Comparison of ENCODE assay signal across 8 mouse cellular contexts in the genomic region with DNA sequence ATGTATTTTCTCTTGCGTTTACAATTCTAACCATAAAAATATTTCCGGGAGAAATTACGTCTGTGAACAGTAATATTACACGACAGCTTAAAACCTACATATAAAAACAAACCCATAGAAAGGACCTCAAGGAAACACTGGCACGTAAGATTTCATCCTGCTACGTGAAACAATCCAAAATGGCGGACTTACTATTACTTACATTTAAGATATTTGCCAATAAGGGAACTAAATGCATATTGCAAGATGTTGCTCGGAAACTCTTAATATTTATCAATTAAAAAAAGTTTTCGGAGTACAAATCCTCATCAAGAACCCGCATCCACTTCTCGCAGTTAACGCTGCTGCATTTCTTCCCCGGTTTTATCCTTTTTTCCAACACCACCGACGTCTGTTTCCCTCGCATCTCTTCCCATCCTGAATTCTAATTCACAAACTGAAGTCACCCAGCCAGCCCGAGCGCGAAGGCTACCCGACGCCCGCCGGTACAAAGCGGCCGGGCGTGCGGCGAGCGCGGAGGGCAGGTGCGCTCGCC. TPM values are rescaled to one million over a fixed set of nuclear protein-coding genes. Genes with fewer than 3 reads are reported as not detected.
DNase-seq lines count a peak whose midpoint lies in the region; ATAC-seq and TF ChIP-seq lines count a peak whose summit lies in the region.

No protein-coding gene starts in this region.

- no peaks in the 10 kb centered on the region for H3K9me3 ChIP-seq in hindbrain, embryonic 14.5 days (ENCODE audit: control insufficient read depth, low read length)
- no peaks in the 10 kb centered on the region for H3K9me3 ChIP-seq in midbrain, embryonic 14.5 days (ENCODE audit: control insufficient read depth, low read length)

- H3K27me3 ChIP-seq in kidney, adult 2 months (replicated peaks; ENCODE audit: control insufficient read depth, insufficient read depth, low read length): peaks cover 4% of the 10 kb centered on the region
- H3K27me3 ChIP-seq in hindbrain, embryonic 14.5 days (ENCODE audit: control insufficient read depth, insufficient read depth, low read length): no peaks in the 10 kb centered on the region
- H3K27me3 ChIP-seq in midbrain, embryonic 14.5 days (ENCODE audit: control insufficient read depth, insufficient read depth, low read length): no peaks in the 10 kb centered on the region; the same call in 1 of the 2 replicates

- no peak overlapping the region for H3K27ac ChIP-seq in kidney, adult 2 months (ENCODE audit: insufficient read depth, low read depth, low read length)
- H3K27ac ChIP-seq in brown adipose tissue, adult 24 weeks (replicated peaks; ENCODE audit: low read depth, low read length): no peak overlapping the region
- peak overlapping the region; percentile 92 for H3K27ac ChIP-seq in hindbrain, embryonic 14.5 days
- peak overlapping the region; percentile 96 for H3K27ac ChIP-seq in midbrain, embryonic 14.5 days (replicated peaks; ENCODE audit: low read depth, low read length)

- peak overlapping the region; percentile 57; the same call in 1 of the 2 replicates for H3K4me3 ChIP-seq in kidney, adult 2 months (ENCODE audit: insufficient read depth, low read depth, low read length)
- peak overlapping the region; percentile 54 for H3K4me3 ChIP-seq in brown adipose tissue, adult 24 weeks (ENCODE audit: insufficient read depth, low read depth, low read length)
- H3K4me3 ChIP-seq in hindbrain, embryonic 14.5 days (replicated peaks; ENCODE audit: low read length): peak overlapping the region; percentile 79
- peak overlapping the region; percentile 76 for H3K4me3 ChIP-seq in midbrain, embryonic 14.5 days (replicated peaks; ENCODE audit: low read depth, low read length)

- DNase-seq in kidney, adult 2 months: no peak
- DNase-seq in kidney, postnatal 10 days: no peak
- DNase-seq in hindbrain, embryonic 14.5 days (ENCODE audit: low spot score): peak; percentile 66
- DNase-seq in midbrain, embryonic 14.5 days: peak; percentile 73
- no peak for DNase-seq in natural killer cell, adult 2 months (ENCODE audit: low spot score in 2 of 2)
- no peak for DNase-seq in gastrocnemius, adult 18-20 months (ENCODE audit: low spot score)
- DNase-seq in T-cell, adult 2 months (ENCODE audit: low spot score): no peak

- TF ChIP-seq POLR2A in kidney, adult 2 months (IDR thresholded peaks at IDR 0.05; ENCODE audit: low read depth, low read length): no peak

- peak overlapping the region; percentile 67 for H3K9ac ChIP-seq in hindbrain, embryonic 14.5 days
- peak overlapping the region; percentile 76 for H3K9ac ChIP-seq in midbrain, embryonic 14.5 days (replicated peaks; ENCODE audit: low read length)

- H3K4me1 ChIP-seq in kidney, adult 2 months (ENCODE audit: control insufficient read depth, insufficient read depth, low read length): no peaks in the 10 kb centered on the region
- H3K4me1 ChIP-seq in brown adipose tissue, adult 24 weeks (ENCODE audit: control insufficient read depth, insufficient read depth, insufficient read length, low read length): 0 out of 2 replicates have a peak, but pooled peaks cover 3% of the 10 kb centered on the region
- H3K4me1 ChIP-seq in hindbrain, embryonic 14.5 days (replicated peaks; ENCODE audit: control insufficient read depth, insufficient read depth, low read length): peaks cover 4% of the 10 kb centered on the region; the same call in 1 of the 2 replicates
- H3K4me1 ChIP-seq in midbrain, embryonic 14.5 days (ENCODE audit: control insufficient read depth, insufficient read depth, low read length): no peaks in the 10 kb centered on the region

- WGBS in kidney, adult 2 months: 3% methylated on average over 32 of the region's 32 CpGs
- WGBS in hindbrain, embryonic 14.5 days: under 1% methylated on average over 32 of the region's 32 CpGs
- under 1% methylated on average over 32 of the region's 32 CpGs for WGBS in midbrain, embryonic 14.5 days

- peak overlapping the region; percentile 71 for H3K4me2 ChIP-seq in hindbrain, embryonic 14.5 days (replicated peaks)
- peak overlapping the region; percentile 79 for H3K4me2 ChIP-seq in midbrain, embryonic 14.5 days (ENCODE audit: low read length)

- no peak for TF ChIP-seq CTCF in kidney, adult 2 months (conservative IDR thresholded peaks at IDR 0.05; ENCODE audit: insufficient read depth, insufficient read length, low read depth, low read length)

- no peaks in the 10 kb centered on the region for H3K36me3 ChIP-seq in kidney, adult 2 months (ENCODE audit: control insufficient read depth, insufficient read depth, low read length)
- H3K36me3 ChIP-seq in hindbrain, embryonic 14.5 days (replicated peaks; ENCODE audit: control insufficient read depth, insufficient read depth): no peaks in the 10 kb centered on the region
- H3K36me3 ChIP-seq in midbrain, embryonic 14.5 days (ENCODE audit: control insufficient read depth, insufficient read depth, low read length): no peaks in the 10 kb centered on the region

- no peak for ATAC-seq in hindbrain, embryonic 14.5 days (ENCODE audit: low FRiP score)
- no peak for ATAC-seq in midbrain, embryonic 14.5 days (ENCODE audit: low FRiP score, low TSS enrichment)

RNA-seq across cellular contexts. Expression of a gene that starts 0.9 kb away (rescaled TPM):
- polyA plus RNA-seq in kidney, adult 2 months (2012; rRNA removed): 0.01 TPM in 1 of 2 replicates, not detected in the other
- not detected in 2 replicates for polyA plus RNA-seq in brown adipose tissue, adult 24 weeks (2012; ENCODE audit: insufficient read depth, insufficient read length, missing spikeins)
- 8.8 and 9.1 TPM in 2 replicates for polyA plus RNA-seq in hindbrain, embryonic 14.5 days (2014; fragmentation: Nextera tagmentation; extraction: Ambion mirVana)
- polyA plus RNA-seq in midbrain, embryonic 14.5 days (2014; fragmentation: Nextera tagmentation; extraction: Ambion mirVana): 8.4 and 11.0 TPM in 2 replicates
- total RNA-seq in gastrocnemius, adult 18-20 months (2021): not detected

Comparison
In these comparisons a context has a peak if more than half of its experiments do, and no peak if none do; other contexts are left out.
1. DNase-seq: peak in hindbrain, embryonic 14.5 days (single experiment) and midbrain, embryonic 14.5 days (single experiment); none in kidney, adult 2 months (single experiment), kidney, postnatal 10 days (single experiment), natural killer cell, adult 2 months (0 of 2), gastrocnemius, adult 18-20 months (single experiment) and T-cell, adult 2 months (single experiment).
2. H3K27ac ChIP-seq: peak in hindbrain, embryonic 14.5 days (single experiment) and midbrain, embryonic 14.5 days (single experiment); none in kidney, adult 2 months (single experiment) and brown adipose tissue, adult 24 weeks (single experiment).
3. Peak in every context shown above with its lines, with median percentiles within 50 percentile points of each other: H3K4me3 ChIP-seq.